Mouse (Mus musculus): Measurements from ENCODE around the gene Gm5460. TPM values are rescaled to one million over a fixed set of nuclear protein-coding genes. Genes with fewer than 3 reads are reported as not detected.

The Gm5460 gene
- polyA plus RNA-seq, 1 experiment, result 0.04 TPM

DNA sequence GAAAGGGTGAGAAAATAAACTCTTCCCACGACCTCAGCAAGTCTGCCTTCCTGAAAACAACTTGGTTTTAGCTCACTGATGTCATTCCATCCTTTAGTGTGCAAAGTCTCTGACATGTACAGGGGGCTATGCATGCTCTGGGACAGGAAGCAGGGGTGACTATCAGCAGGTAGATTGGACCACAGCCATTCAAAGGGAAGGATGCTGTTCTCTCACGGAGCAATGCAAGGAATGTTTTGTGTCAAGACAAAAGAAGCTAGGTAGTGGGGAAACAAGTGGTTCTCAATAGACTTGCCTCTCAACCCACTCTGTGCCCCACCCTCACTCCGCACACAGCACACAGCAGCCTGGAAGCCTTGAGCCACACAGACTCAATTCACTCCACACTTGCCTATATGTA is 27.4 kb upstream of the Gm5460 start:
- peaks cover 15% of the 10 kb centered on the region for H3K27me3 ChIP-seq (ENCODE audit: control insufficient read depth, insufficient read depth, insufficient read length)
- no peak overlapping the region for H3K4me3 ChIP-seq
- no peak overlapping the region for H3ac ChIP-seq (ENCODE audit: control insufficient read depth, insufficient read length)
- TF ChIP-seq SRF (IDR thresholded peaks at IDR 0.05; ENCODE audit: control insufficient read depth, insufficient read length, low read depth), result no peak
- TF ChIP-seq POLR2A (IDR thresholded peaks at IDR 0.05; ENCODE audit: insufficient read length, low read depth), result no peak
- TF ChIP-seq REST (IDR thresholded peaks at IDR 0.05; ENCODE audit: insufficient read depth, insufficient read length), result no peak
- TF ChIP-seq MYOD1 (IDR thresholded peaks at IDR 0.05; ENCODE audit: control insufficient read depth in 1 of 3, insufficient read length in 2 of 3, low read depth in 2 of 3), result no peak
- TF ChIP-seq E2F4 (IDR thresholded peaks at IDR 0.05; ENCODE audit: insufficient read depth), result no peak
- no peak for TF ChIP-seq POLR2AphosphoS2 (IDR thresholded peaks at IDR 0.05; ENCODE audit: insufficient read length, low read depth)
- no peak for TF ChIP-seq USF1 (IDR thresholded peaks at IDR 0.05; ENCODE audit: low read depth)
- no peak for TF ChIP-seq TCF3 (IDR thresholded peaks at IDR 0.05; ENCODE audit: insufficient read length, low read depth)
- TF ChIP-seq MYOG (IDR thresholded peaks at IDR 0.05; ENCODE audit: control insufficient read depth in 1 of 3, insufficient read depth in 1 of 3, insufficient read length in 2 of 3, low read depth in 2 of 3), result no peak
- no peak for TF ChIP-seq CEBPB (IDR thresholded peaks at IDR 0.05; ENCODE audit: insufficient read depth, poor library complexity, severe bottlenecking)
- TF ChIP-seq TCF12 (IDR thresholded peaks at IDR 0.05; ENCODE audit: insufficient read depth, poor library complexity, severe bottlenecking), result no peak
- no peak for TF ChIP-seq MAX (IDR thresholded peaks at IDR 0.05; ENCODE audit: low read depth)
- H3K36me3 ChIP-seq (ENCODE audit: control insufficient read depth, insufficient read depth), result no peaks in the 10 kb centered on the region
- H3K79me2 ChIP-seq (ENCODE audit: control insufficient read depth, insufficient read depth), result no peaks in the 10 kb centered on the region
- H3K4me2 ChIP-seq (ENCODE audit: low read depth), result no peak overlapping the region

DNA sequence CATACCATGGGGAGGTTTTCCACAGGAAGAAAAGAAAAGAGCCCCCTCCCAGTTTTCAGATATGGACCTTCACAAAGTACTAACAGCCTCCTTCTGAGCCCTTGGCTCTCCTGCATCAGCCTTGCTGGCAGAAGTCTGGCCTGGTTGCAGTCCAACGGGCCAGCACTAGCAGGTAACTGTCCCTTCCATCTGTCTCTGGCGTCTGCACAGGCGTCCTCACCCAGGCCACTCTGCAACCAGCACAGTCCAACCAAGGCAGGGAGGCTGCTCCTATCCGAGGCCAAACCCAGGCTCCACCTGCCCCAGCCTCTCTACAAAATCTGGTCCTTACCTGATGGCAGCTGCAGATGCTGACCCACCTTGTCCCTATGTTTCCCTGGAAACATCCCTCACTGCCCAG is 24.6 kb upstream of the Gm5460 start:
- Histone ChIP-seq H3ac (ENCODE audit: control insufficient read depth, insufficient read length) (no peak overlapping the region), H3K27me3 (ENCODE audit: control insufficient read depth, insufficient read depth, insufficient read length) (peaks cover 15% of the 10 kb centered on the region), H3K36me3 (ENCODE audit: control insufficient read depth, insufficient read depth) (no peaks in the 10 kb centered on the region), H3K4me2 (ENCODE audit: low read depth) (no peak overlapping the region), H3K4me3 (no peak overlapping the region), H3K79me2 (ENCODE audit: control insufficient read depth, insufficient read depth) (no peaks in the 10 kb centered on the region)
- no peak for TF ChIP-seq REST (IDR thresholded peaks at IDR 0.05; ENCODE audit: insufficient read depth, insufficient read length)
- TF ChIP-seq TCF3 (IDR thresholded peaks at IDR 0.05; ENCODE audit: insufficient read length, low read depth), result no peak
- no peak for TF ChIP-seq MAX (IDR thresholded peaks at IDR 0.05; ENCODE audit: low read depth)
- TF ChIP-seq E2F4 (IDR thresholded peaks at IDR 0.05; ENCODE audit: insufficient read depth), result no peak
- no peak for TF ChIP-seq CEBPB (IDR thresholded peaks at IDR 0.05; ENCODE audit: insufficient read depth, poor library complexity, severe bottlenecking)
- TF ChIP-seq MYOG (IDR thresholded peaks at IDR 0.05; ENCODE audit: control insufficient read depth in 1 of 3, insufficient read depth in 1 of 3, insufficient read length in 2 of 3, low read depth in 2 of 3), result no peak
- no peak for TF ChIP-seq TCF12 (IDR thresholded peaks at IDR 0.05; ENCODE audit: insufficient read depth, poor library complexity, severe bottlenecking)
- no peak for TF ChIP-seq USF1 (IDR thresholded peaks at IDR 0.05; ENCODE audit: low read depth)
- no peak for TF ChIP-seq SRF (IDR thresholded peaks at IDR 0.05; ENCODE audit: control insufficient read depth, insufficient read length, low read depth)
- no peak for TF ChIP-seq POLR2A (IDR thresholded peaks at IDR 0.05; ENCODE audit: insufficient read length, low read depth)
- TF ChIP-seq MYOD1 (IDR thresholded peaks at IDR 0.05; ENCODE audit: control insufficient read depth in 1 of 3, insufficient read length in 2 of 3, low read depth in 2 of 3), result no peak
- TF ChIP-seq POLR2AphosphoS2 (IDR thresholded peaks at IDR 0.05; ENCODE audit: insufficient read length, low read depth), result no peak

DNA sequence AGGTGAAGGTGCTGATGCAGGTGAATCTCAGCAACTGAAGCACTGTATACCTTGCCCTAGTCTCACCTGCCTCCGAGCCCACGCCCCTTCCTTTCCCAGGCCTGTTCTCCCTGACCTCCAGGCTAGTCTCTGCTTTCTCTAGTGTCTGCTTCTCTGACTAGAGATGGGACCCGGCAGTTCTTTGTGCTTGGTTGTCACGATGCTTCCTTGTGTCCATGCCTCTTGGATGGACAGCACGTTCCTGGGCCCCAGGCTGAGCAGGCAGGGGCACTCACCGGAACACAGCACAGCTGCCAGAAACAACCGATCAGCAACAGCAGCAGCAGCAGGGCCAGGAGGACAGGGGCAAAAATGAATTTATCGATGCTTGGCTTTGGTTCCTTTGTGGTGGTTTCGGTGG is 23.5 kb upstream of the Gm5460 start:
- no peak overlapping the region for H3K4me2 ChIP-seq (ENCODE audit: low read depth)
- no peaks in the 10 kb centered on the region for H3K79me2 ChIP-seq (ENCODE audit: control insufficient read depth, insufficient read depth)
- TF ChIP-seq E2F4 (IDR thresholded peaks at IDR 0.05; ENCODE audit: insufficient read depth), result no peak
- TF ChIP-seq SRF (IDR thresholded peaks at IDR 0.05; ENCODE audit: control insufficient read depth, insufficient read length, low read depth), result no peak
- no peak for TF ChIP-seq USF1 (IDR thresholded peaks at IDR 0.05; ENCODE audit: low read depth)
- TF ChIP-seq POLR2A (IDR thresholded peaks at IDR 0.05; ENCODE audit: insufficient read length, low read depth), result no peak
- no peak for TF ChIP-seq MAX (IDR thresholded peaks at IDR 0.05; ENCODE audit: low read depth)
- TF ChIP-seq MYOG (IDR thresholded peaks at IDR 0.05; ENCODE audit: control insufficient read depth in 1 of 3, insufficient read depth in 1 of 3, insufficient read length in 2 of 3, low read depth in 2 of 3), result no peak
- TF ChIP-seq REST (IDR thresholded peaks at IDR 0.05; ENCODE audit: insufficient read depth, insufficient read length), result no peak
- no peak for TF ChIP-seq CEBPB (IDR thresholded peaks at IDR 0.05; ENCODE audit: insufficient read depth, poor library complexity, severe bottlenecking)
- TF ChIP-seq TCF12 (IDR thresholded peaks at IDR 0.05; ENCODE audit: insufficient read depth, poor library complexity, severe bottlenecking), result no peak
- TF ChIP-seq TCF3 (IDR thresholded peaks at IDR 0.05; ENCODE audit: insufficient read length, low read depth), result no peak
- no peak for TF ChIP-seq POLR2AphosphoS2 (IDR thresholded peaks at IDR 0.05; ENCODE audit: insufficient read length, low read depth)
- no peak for TF ChIP-seq MYOD1 (IDR thresholded peaks at IDR 0.05; ENCODE audit: control insufficient read depth in 1 of 3, insufficient read length in 2 of 3, low read depth in 2 of 3)
- no peak overlapping the region for H3K4me3 ChIP-seq
- H3K27me3 ChIP-seq (ENCODE audit: control insufficient read depth, insufficient read depth, insufficient read length), result peaks cover 15% of the 10 kb centered on the region
- no peaks in the 10 kb centered on the region for H3K36me3 ChIP-seq (ENCODE audit: control insufficient read depth, insufficient read depth)
- no peak overlapping the region for H3ac ChIP-seq (ENCODE audit: control insufficient read depth, insufficient read length)

DNA sequence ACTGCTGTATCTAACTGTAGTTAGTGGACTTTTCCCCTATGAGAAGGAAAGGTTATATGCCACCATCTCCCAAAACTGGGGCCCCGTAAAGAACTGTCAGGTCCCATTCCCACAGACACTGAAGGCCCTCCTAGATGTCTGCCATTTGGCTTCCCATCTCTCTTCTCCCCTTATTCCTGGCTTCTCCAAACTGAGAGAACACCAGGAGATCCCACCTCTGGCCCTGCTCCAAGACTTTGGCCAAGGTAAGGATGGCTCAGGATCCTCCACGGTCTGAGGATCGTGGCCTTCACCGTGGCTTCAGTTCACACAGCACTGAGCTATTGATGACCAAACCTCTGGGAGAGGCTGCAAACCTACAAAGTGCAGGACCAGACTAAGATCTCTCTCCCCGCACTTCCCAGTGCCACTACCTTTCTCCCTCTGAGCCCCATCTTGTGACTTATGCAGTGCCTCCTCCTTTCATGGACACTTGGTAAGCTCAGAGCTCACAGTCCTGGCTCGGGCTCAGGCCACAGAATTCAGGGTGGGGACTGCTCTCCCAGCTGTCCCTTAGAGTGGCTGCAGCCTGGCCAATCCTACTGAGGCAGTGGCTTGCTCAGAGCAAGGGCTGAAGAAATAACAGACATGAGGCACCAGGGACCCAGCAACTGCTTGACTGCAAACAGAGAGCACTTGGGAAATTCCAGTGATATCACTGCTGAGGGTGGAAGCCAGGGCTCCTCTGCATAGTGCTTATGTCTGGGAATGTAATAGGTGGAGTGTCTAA is 22.9 kb upstream of the Gm5460 start:
- Histone ChIP-seq H3K27me3 (ENCODE audit: control insufficient read depth, insufficient read depth, insufficient read length) (peaks cover 15% of the 10 kb centered on the region), H3ac (ENCODE audit: control insufficient read depth, insufficient read length) (no peak overlapping the region), H3K4me2 (ENCODE audit: low read depth) (peak overlapping the region; percentile 8), H3K79me2 (ENCODE audit: control insufficient read depth, insufficient read depth) (no peaks in the 10 kb centered on the region), H3K4me3 (no peak overlapping the region), H3K36me3 (ENCODE audit: control insufficient read depth, insufficient read depth) (no peaks in the 10 kb centered on the region)
- TF ChIP-seq MAX (IDR thresholded peaks at IDR 0.05; ENCODE audit: low read depth) (no peak), REST (IDR thresholded peaks at IDR 0.05; ENCODE audit: insufficient read depth, insufficient read length) (no peak), USF1 (IDR thresholded peaks at IDR 0.05; ENCODE audit: low read depth) (no peak), POLR2A (IDR thresholded peaks at IDR 0.05; ENCODE audit: insufficient read length, low read depth) (no peak), E2F4 (IDR thresholded peaks at IDR 0.05; ENCODE audit: insufficient read depth) (no peak), TCF3 (IDR thresholded peaks at IDR 0.05; ENCODE audit: insufficient read length, low read depth) (no peak), MYOG (IDR thresholded peaks at IDR 0.05; ENCODE audit: control insufficient read depth in 1 of 3, insufficient read depth in 1 of 3, insufficient read length in 2 of 3, low read depth in 2 of 3) (peak in 2 of 3 experiments; percentile 62 to 81), TCF12 (IDR thresholded peaks at IDR 0.05; ENCODE audit: insufficient read depth, poor library complexity, severe bottlenecking) (no peak), SRF (IDR thresholded peaks at IDR 0.05; ENCODE audit: control insufficient read depth, insufficient read length, low read depth) (no peak), POLR2AphosphoS2 (IDR thresholded peaks at IDR 0.05; ENCODE audit: insufficient read length, low read depth) (no peak), CEBPB (IDR thresholded peaks at IDR 0.05; ENCODE audit: insufficient read depth, poor library complexity, severe bottlenecking) (no peak), MYOD1 (IDR thresholded peaks at IDR 0.05; ENCODE audit: control insufficient read depth in 1 of 3, insufficient read length in 2 of 3, low read depth in 2 of 3) (peak in 2 of 3 experiments; percentile 15 to 68)
